12 mouse cellular contexts compared by ENCODE assay signal in the genomic region with DNA sequence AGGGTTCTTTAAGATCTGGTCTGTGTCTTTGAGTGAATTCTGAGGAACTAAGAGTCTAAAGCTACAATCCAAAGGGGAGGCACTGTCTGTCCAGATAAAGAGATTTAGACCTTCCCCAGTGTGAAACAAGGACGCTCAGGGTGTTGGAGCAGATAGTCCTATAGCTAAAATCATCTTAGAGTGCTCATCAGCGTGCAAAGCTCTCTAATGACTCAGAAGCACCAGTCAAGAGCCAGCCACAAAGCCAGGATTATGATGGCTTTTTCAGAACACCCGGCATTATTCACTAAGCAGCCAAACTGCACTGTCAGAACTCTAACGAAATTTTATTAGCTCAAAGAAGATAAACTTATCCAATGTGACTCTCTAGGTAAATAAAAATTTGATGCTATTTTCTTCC.
"Had no signal": no experiment of that assay in that cellular context is flagged by ENCODE, and none has a peak within 500 bp of the region (broad histone marks: within the 10 kb centered on the region; RNA-seq: fewer than 3 reads in every experiment).

No protein-coding gene starts in this region.

- H3K27ac ChIP-seq: kidney, postnatal 0 days; limb, embryonic 15.5 days; liver, embryonic 13.5 days; lung, embryonic 15.5 days; midbrain, embryonic 13.5 days had no signal

- H3K27me3 ChIP-seq: limb, embryonic 15.5 days; liver, embryonic 13.5 days; lung, embryonic 15.5 days; midbrain, embryonic 13.5 days had no signal

- H3K9me3 ChIP-seq: limb, embryonic 15.5 days; liver, embryonic 13.5 days; lung, embryonic 15.5 days; midbrain, embryonic 13.5 days had no signal

- H3K4me2 ChIP-seq: limb, embryonic 15.5 days; liver, embryonic 13.5 days; lung, embryonic 15.5 days; midbrain, embryonic 13.5 days had no signal

- H3K4me1 ChIP-seq: limb, embryonic 15.5 days; liver, embryonic 13.5 days; lung, embryonic 15.5 days had no signal

- H3K9ac ChIP-seq: limb, embryonic 15.5 days; liver, embryonic 13.5 days; liver, postnatal 0 days; lung, embryonic 15.5 days; midbrain, embryonic 13.5 days had no signal

- DNase-seq: kidney, adult 11 months; kidney, adult 9 months; kidney, postnatal 36 days; liver, embryonic 13.5 days; liver, postnatal 0 days; lung, postnatal 14 days; right cerebral cortex, postnatal 25 days; thymus, postnatal 4 days had no signal

- H3K36me3 ChIP-seq: limb, embryonic 15.5 days; liver, embryonic 13.5 days; lung, embryonic 15.5 days; midbrain, embryonic 13.5 days had no signal

- ATAC-seq: liver, postnatal 0 days; midbrain, embryonic 13.5 days had no signal

- H3K4me3 ChIP-seq: limb, embryonic 15.5 days; liver, embryonic 13.5 days; lung, embryonic 15.5 days; midbrain, embryonic 13.5 days had no signal
